Mouse (Mus musculus): Measurements from ENCODE around the gene Spem1.

Gene Spem1

GRCm38 (mm10) chr11:69835966-69836335, 14.0 kb upstream of the Spem1 start:
- DNase-seq, result no peak

- DNase-seq, result no peak
These were observed 13.5 kb upstream of the Spem1 start for GRCm38 (mm10) chr11:69835326-69835965.

GRCm38 (mm10) chr11:69834001-69834549, 12.1 kb upstream of the Spem1 start:
- peak; percentile 37 for DNase-seq

- DNase-seq, result no peak
These were observed 11.6 kb upstream of the Spem1 start for GRCm38 (mm10) chr11:69833554-69833953.

GRCm38 (mm10) chr11:69828832-69829231, 6.9 kb upstream of the Spem1 start:
- DNase-seq, result no peak

GRCm38 (mm10) chr11:69823456-69823855, 1.5 kb upstream of the Spem1 start:
- no peak for DNase-seq

GRCm38 (mm10) chr11:69818871-69819270, 3.1 kb downstream of the Spem1 start:
- DNase-seq, result no peak

- no peak for DNase-seq
These were observed 3.6 kb downstream of the Spem1 start, which contains the start of gene Spem2 for GRCm38 (mm10) chr11:69818365-69818764. Gene Spem2, minus strand, starts transcription at chr11:69818465.

- no peak for DNase-seq
These were observed 5.5 kb downstream of the Spem1 start for GRCm38 (mm10) chr11:69816520-69816919.

GRCm38 (mm10) chr11:69815155-69815554, 6.8 kb downstream of the Spem1 start, which contains the start of gene Gm39566:
Gene Gm39566, minus strand, starts transcription at chr11:69815298.
- no peak for DNase-seq

- no peak for DNase-seq
These were observed 11.7 kb downstream of the Spem1 start for GRCm38 (mm10) chr11:69810280-69810679.

- no peak for DNase-seq
These were observed 14.3 kb downstream of the Spem1 start for GRCm38 (mm10) chr11:69807641-69808040.

- no peak for DNase-seq
These were observed 15.6 kb downstream of the Spem1 start for GRCm38 (mm10) chr11:69806378-69806777.

GRCm38 (mm10) chr11:69804972-69805909, 16.7 kb downstream of the Spem1 start, which contains the start of gene Tmem102:
Gene Tmem102, minus strand, starts transcription at chr11:69805624.
- DNase-seq, result peak; percentile 87

GRCm38 (mm10) chr11:69804652-69804940, 17.4 kb downstream of the Spem1 start:
- DNase-seq, result peak; percentile 53

- peak; percentile 84 for DNase-seq
These were observed 18.0 kb downstream of the Spem1 start for GRCm38 (mm10) chr11:69803786-69804651.

GRCm38 (mm10) chr11:69803328-69803727, 18.7 kb downstream of the Spem1 start:
- DNase-seq, result no peak

- DNase-seq, result peak; percentile 91
These were observed 19.3 kb downstream of the Spem1 start for GRCm38 (mm10) chr11:69802648-69803105.

- no peak for DNase-seq
These were observed 20.5 kb downstream of the Spem1 start, which contains the start of gene Fgf11 for GRCm38 (mm10) chr11:69801379-69801977. Gene Fgf11, minus strand, starts transcription at chr11:69801857.

- peak; percentile 56 for DNase-seq
These were observed 21.4 kb downstream of the Spem1 start for GRCm38 (mm10) chr11:69800392-69801197.

- DNase-seq, result no peak
These were observed 21.9 kb downstream of the Spem1 start for GRCm38 (mm10) chr11:69800138-69800391.
